Mouse (Mus musculus) duodenum, adult 2 months (tissue): ENCODE data around the gene Lamtor4. TPM values are rescaled to one million over a fixed set of nuclear protein-coding genes. Genes with fewer than 3 reads are reported as not detected.

Experiments used
- polyA plus RNA-seq: library from polyadenylated mRNA; depleted of rRNA; stranded (reverse); fragments of >200 nt; gene quantifications from 2 replicates; pipeline ENCODE4 v1.2.3, GENCODE M21; 2012; ENCODE audit warnings: low replicate concordance; rRNA removed

The Lamtor4 gene
- polyA plus RNA-seq = 120 and 177 TPM in 2 replicates

DNA sequence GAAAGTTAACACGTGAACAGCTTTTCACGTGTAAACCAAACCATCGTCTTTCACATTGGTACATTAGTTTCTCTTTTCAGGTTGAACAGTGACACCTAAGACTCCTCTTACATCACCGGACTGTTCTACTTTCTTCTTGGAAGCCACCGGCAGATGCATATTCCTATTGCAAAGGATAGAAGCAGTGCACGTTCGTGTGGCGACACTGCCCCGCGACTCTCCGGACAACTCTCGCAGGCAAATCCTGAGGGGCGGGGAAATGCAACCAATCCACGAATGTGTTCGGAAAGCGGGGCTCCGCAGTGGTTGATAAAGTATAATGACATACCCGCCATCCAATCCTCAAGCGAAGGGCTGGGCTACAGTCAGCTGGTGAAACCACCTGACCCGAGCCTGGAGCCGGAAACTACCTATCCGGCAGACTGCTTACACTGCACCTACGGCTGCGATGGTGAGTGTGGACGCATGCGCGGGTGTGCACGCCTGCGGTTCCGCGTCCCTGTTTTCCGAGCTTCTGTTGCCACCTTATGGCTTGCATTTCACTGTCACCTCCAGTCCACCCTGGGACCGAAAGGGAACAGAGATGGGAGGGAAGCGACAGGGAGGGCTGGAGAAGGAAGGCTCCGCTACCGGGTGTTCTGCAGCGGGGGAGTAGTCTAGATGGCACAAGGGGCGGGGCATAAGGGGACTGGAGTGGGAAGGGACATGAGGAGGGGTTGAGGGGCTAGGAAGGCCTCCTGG is at the start of gene Lamtor4:
Gene Lamtor4 (plus strand): TSS at position 130 of the 741 bp plus-strand sequence.

GRCm38 (mm10) chr5:138225700-138226099 is 29.6 kb upstream of the Lamtor4 start, which contains the start of gene Nxpe5:
Nxpe5 (plus strand) TSS chr5:138225898.

DNA sequence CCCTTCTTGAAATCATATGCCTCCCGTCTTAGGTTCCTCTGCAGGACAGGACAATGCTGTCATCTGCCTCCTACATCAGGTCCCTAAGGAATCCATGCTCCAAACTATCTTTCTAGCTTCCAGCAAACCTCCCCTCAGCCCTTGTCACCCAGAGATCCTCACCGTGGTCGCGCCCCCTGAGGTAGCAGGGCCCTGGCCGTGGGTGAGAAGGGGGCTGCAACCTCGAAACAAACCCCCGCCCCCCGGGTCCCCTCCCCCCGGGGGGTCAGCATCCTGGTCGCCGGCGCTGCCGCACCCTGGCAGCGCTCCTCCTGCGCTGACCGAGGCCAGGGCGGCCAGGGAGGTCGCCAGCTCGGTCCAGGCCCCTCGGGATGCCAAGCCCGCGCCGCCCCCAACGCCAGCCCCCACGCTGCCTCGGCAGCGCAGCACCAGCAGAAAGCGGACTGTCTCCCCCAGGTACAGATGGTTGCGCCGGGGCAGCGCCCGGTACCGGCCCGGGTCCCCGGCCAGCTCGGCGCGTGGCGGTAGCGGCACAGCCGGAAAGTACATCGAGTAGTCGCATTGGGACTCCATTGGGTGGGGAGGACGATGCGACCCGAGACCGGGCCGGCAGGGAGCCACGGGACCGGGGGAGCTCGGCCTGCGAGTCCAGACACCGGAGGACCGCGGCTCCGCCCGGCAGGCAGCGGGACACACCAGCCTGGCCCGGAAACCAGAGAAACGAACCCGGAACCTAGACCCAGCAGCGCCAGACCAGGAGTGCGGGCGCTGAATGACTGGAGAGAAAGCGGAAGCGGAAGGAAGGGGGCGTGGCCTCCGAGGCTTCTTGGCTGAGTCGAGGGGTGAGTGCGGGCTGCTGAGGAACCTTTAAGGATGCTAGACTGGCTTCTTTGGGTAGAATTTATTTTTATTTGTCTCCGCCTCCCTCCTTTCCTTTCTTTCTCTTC is 8.3 kb downstream of the Lamtor4 start, which contains the start of gene BC037034:
Gene BC037034 (minus strand): TSS at position 774 of the 947 bp plus-strand sequence.

DNA sequence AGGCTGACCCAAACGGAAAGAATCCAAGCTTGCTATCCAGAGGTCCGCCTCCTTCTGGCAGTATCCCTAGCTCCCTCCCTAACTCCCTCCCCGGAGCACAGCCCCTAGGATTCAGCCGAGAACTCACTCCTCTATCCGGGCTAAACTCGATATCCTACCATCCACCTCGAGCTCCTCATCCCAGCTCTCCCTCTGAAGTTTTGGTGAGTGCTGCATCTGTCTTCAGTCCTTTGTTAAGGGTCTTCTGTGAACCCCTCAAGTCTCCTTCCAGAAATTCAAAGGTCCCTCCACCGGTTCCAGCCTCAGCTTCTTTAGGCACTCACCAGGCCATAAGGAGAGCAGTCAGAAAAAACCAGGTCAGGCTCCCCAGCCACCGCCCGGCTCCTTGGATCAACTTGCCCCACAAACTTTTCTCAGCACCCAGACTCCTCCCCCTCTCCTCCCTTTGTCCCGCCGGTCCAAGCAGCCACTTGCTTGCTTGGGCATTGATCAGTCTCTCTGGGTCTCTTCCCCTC is 17.2 kb downstream of the Lamtor4 start, which contains the start of gene Gal3st4:
Gene Gal3st4 (minus strand): TSS at position 432 of the 515 bp plus-strand sequence.

GRCm38 (mm10) chr5:138279585-138280424 is 24.5 kb downstream of the Lamtor4 start, which contains the start of the genes Gm43720, Gpc2 and Stag3:
Gm43720 (minus strand) TSS chr5:138279958.
Gpc2 (minus strand) TSS chr5:138280005.
Stag3 (plus strand) TSS chr5:138280240.

Other genes starting within 250 kb of the Lamtor4 start
- gene Smok3a, start 234.2 kb upstream of the Lamtor4 start, polyA plus RNA-seq = not detected in 2 replicates
- gene Smok3b, start 234.1 kb upstream of the Lamtor4 start, polyA plus RNA-seq = not detected in 2 replicates
- not detected in 2 replicates for gene Smok3c, start 202.3 kb upstream of the Lamtor4 start, polyA plus RNA-seq
- gene Zkscan1, start 170.4 kb upstream of the Lamtor4 start, polyA plus RNA-seq = 0.59 and 1.2 TPM in 2 replicates
- 2.6 TPM in 2 replicates for gene Zscan21, start 138.6 kb upstream of the Lamtor4 start, polyA plus RNA-seq
- 0.43 and 7.8 TPM in 2 replicates for gene Zfp113, start 99.7 kb upstream of the Lamtor4 start, polyA plus RNA-seq
- 33.6 and 40.6 TPM in 2 replicates for gene Cops6, start 94.4 kb upstream of the Lamtor4 start, polyA plus RNA-seq
- gene Ap4m1, start 83.5 kb upstream of the Lamtor4 start, polyA plus RNA-seq = 17.7 and 26.6 TPM in 2 replicates
- gene Mcm7, start 83.1 kb upstream of the Lamtor4 start, polyA plus RNA-seq = 21.0 and 23.3 TPM in 2 replicates
- 37.0 and 39.4 TPM in 2 replicates for gene Taf6, start 68.0 kb upstream of the Lamtor4 start, polyA plus RNA-seq
- 0.37 and 0.59 TPM in 2 replicates for gene Cnpy4, start 68.0 kb upstream of the Lamtor4 start, polyA plus RNA-seq
- gene Mblac1, start 61.2 kb upstream of the Lamtor4 start, polyA plus RNA-seq = 3.1 and 4.6 TPM in 2 replicates
- 0.39 and 0.55 TPM in 2 replicates for gene Nxpe5, start 29.6 kb upstream of the Lamtor4 start, polyA plus RNA-seq
- gene BC037034, start 8.6 kb downstream of the Lamtor4 start, polyA plus RNA-seq = 58.8 and 80.5 TPM in 2 replicates
- gene Gal3st4, start 17.4 kb downstream of the Lamtor4 start, polyA plus RNA-seq = 0.12 and 0.42 TPM in 2 replicates
- not detected in 2 replicates for gene Gm43720, start 24.5 kb downstream of the Lamtor4 start, polyA plus RNA-seq
- 1.0 and 2.2 TPM in 2 replicates for gene Gpc2, start 24.5 kb downstream of the Lamtor4 start, polyA plus RNA-seq
- 0.07 and 0.26 TPM in 2 replicates for gene Stag3, start 24.8 kb downstream of the Lamtor4 start, polyA plus RNA-seq
- gene Pvrig, start 86.5 kb downstream of the Lamtor4 start, polyA plus RNA-seq = 0.48 and 1.2 TPM in 2 replicates
- gene Zfp157, start 186.0 kb downstream of the Lamtor4 start, polyA plus RNA-seq = 0.13 and 0.84 TPM in 2 replicates